Mouse (Mus musculus) hindbrain, embryonic 11.5 days (tissue): ENCODE data around the gene Adss. TPM values are rescaled to one million over a fixed set of nuclear protein-coding genes. Genes with fewer than 3 reads are reported as not detected.

Source experiments
- ATAC-seq: fragments of 200-750 bp; cut with Nextera tagmentation; 2 replicates; pipeline ENCODE4 v1.8.0; 2017; ENCODE audit warnings: mild to moderate bottlenecking, moderate TSS enrichment, moderate library complexity; ENCODE audit not compliant: low FRiP score
- DNase-seq: peaks from one replicate; pipeline ENCODE4 v3.0.0-alpha.2; 2015; ENCODE audit warnings: low spot score
- H3K27ac ChIP-seq: fragments of 300-500 bp; sonication (generic); 2 replicates; pipeline ENCODE4 v1.5.1; 2014; ENCODE audit warnings: mild to moderate bottlenecking, low read depth, low read length
- H3K27me3 ChIP-seq: fragments of 300-500 bp; sonication (generic); 2 replicates; pipeline ENCODE4 v1.6.1; 2014; ENCODE audit warnings: mild to moderate bottlenecking, low read length, moderate library complexity, mixed read lengths; ENCODE audit not compliant: control insufficient read depth, insufficient read depth
- H3K36me3 ChIP-seq: fragments of 300-500 bp; sonication (generic); 2 replicates; pipeline ENCODE4 v1.6.1; 2014; ENCODE audit warnings: mild to moderate bottlenecking, low read length, moderate library complexity, mixed read lengths; ENCODE audit not compliant: control insufficient read depth, insufficient read depth
- H3K4me1 ChIP-seq: fragments of 300-500 bp; sonication (generic); replicated peaks from 2 replicates; pipeline ENCODE4 v1.6.1; 2014; ENCODE audit warnings: low read length, mixed read lengths; ENCODE audit not compliant: control insufficient read depth, insufficient read depth
- H3K4me2 ChIP-seq: fragments of 300-500 bp; sonication (generic); replicated peaks from 2 replicates; pipeline ENCODE4 v1.6.1; 2014; ENCODE audit warnings: mild to moderate bottlenecking, low read depth, low read length
- H3K4me3 ChIP-seq: fragments of 300-500 bp; sonication (generic); 2 replicates; pipeline ENCODE4 v1.5.1; 2014; ENCODE audit warnings: low read depth, low read length
- H3K9ac ChIP-seq: fragments of 300-500 bp; sonication (generic); 2 replicates; pipeline ENCODE4 v1.6.1; 2014; ENCODE audit warnings: low read depth, low read length
- H3K9me3 ChIP-seq: fragments of 300-500 bp; sonication (generic); 2 replicates; pipeline ENCODE4 v1.6.1; 2016; ENCODE audit warnings: low read length; ENCODE audit not compliant: control insufficient read depth
- WGBS: fragments of 180-500 bp; shearing (Covaris S2); extraction: QIAGEN DNeasy Blood & Tissue Kit; methylation state at CpG from one replicate; pipeline ENCODE4 v1.1.7; 2014; 5-methylcytosine and 5-hydroxymethylcytosine counted together
- polyA plus RNA-seq: library from polyadenylated mRNA; unstranded; fragments of >200 nt; fragmentation: Nextera tagmentation; extraction: Ambion mirVana; gene quantifications from 2 replicates; pipeline ENCODE4 v1.2.1, GENCODE M21; 2014

Gene Adss
- polyA plus RNA-seq, 1 experiment from 2014 or later, result 59.0 TPM

DNA sequence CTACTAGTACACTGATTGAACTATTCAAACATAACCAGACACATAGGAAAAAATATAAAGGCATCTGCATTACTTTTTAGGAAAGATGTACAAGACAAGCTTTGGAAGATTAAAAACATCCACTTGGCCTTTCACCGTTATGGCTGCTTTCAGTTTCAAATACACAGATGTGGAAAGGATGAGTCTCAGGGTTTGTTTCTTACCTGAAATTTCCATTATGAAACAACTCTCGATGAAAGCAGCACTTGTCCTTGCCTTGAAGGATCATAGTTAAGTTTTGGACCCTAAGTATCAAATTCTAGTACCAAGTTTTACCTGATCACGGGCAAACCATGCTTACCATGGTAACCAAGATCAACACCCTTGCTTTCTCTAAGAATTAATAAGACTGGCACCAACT lies 3.5 kb downstream of the Adss start:
- H3K4me3 ChIP-seq, result no peak overlapping the region
- 89% methylated on average over 3 of the region's 3 CpGs for WGBS
- H3K4me2 ChIP-seq, result no peak overlapping the region
- H3K36me3 ChIP-seq, result no peaks in the 10 kb centered on the region
- H3K27ac ChIP-seq, result no peak overlapping the region
- ATAC-seq (no peak), DNase-seq (no peak)
- H3K27me3 ChIP-seq, result no peaks in the 10 kb centered on the region
- no peak overlapping the region for H3K9ac ChIP-seq
- peaks cover 2% of the 10 kb centered on the region; the same call in 1 of the 2 replicates for H3K9me3 ChIP-seq
- peaks cover 2% of the 10 kb centered on the region; the same call in 1 of the 2 replicates for H3K4me1 ChIP-seq

DNA sequence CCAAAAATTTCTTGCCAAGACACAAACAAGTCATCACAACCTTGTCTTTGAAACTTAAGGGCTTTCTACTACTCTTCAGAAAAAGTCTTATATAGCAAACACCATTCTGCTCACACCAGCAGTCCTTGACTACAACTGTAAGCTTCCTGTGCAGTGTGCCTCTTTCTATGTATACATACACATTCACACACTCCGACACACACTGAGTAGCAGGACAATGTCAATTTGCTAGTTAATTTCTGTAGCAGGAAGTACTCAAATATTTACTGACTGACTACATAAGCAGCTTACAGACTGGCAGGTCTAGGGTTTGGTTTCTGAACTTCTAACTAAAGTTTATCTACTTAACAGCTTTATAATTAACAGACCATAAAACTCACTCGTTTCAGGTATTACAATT lies 18.9 kb downstream of the Adss start:
- Histone ChIP-seq H3K27ac (no peak overlapping the region), H3K4me1 (no peaks in the 10 kb centered on the region), H3K36me3 (peaks cover 3% of the 10 kb centered on the region; the same call in 1 of the 2 replicates), H3K4me2 (no peak overlapping the region), H3K27me3 (no peaks in the 10 kb centered on the region), H3K9me3 (no peaks in the 10 kb centered on the region), H3K4me3 (no peak overlapping the region), H3K9ac (no peak overlapping the region)
- DNase-seq, result no peak
- ATAC-seq, result no peak
- 93% methylated on average over 2 of the region's 2 CpGs for whole genome bisulfite sequencing

GRCm38 (mm10) chr1:177768931-177769330 lies 27.4 kb downstream of the Adss start:
- H3K9ac ChIP-seq, result no peak overlapping the region
- no peaks in the 10 kb centered on the region for H3K4me1 ChIP-seq
- no peaks in the 10 kb centered on the region for H3K36me3 ChIP-seq
- ATAC-seq (no peak), DNase-seq (no peak)
- no peaks in the 10 kb centered on the region for H3K9me3 ChIP-seq
- H3K27ac ChIP-seq, result no peak overlapping the region
- H3K27me3 ChIP-seq, result no peaks in the 10 kb centered on the region
- no peak overlapping the region for H3K4me2 ChIP-seq
- H3K4me3 ChIP-seq, result no peak overlapping the region

GRCm38 (mm10) chr1:177757249-177757648 lies 39.1 kb downstream of the Adss start:
- no peaks in the 10 kb centered on the region for H3K36me3 ChIP-seq
- ATAC-seq (no peak), DNase-seq (no peak)
- no peak overlapping the region for H3K9ac ChIP-seq
- H3K4me2 ChIP-seq, result no peak overlapping the region
- H3K27me3 ChIP-seq, result no peaks in the 10 kb centered on the region
- no peaks in the 10 kb centered on the region for H3K9me3 ChIP-seq
- no peak overlapping the region for H3K4me3 ChIP-seq
- WGBS, result 80% methylated on average over 5 of the region's 5 CpGs
- H3K27ac ChIP-seq, result no peak overlapping the region
- no peaks in the 10 kb centered on the region for H3K4me1 ChIP-seq

GRCm38 (mm10) chr1:177753496-177753895 lies 42.8 kb downstream of the Adss start:
- Histone ChIP-seq H3K9ac (no peak overlapping the region), H3K4me3 (no peak overlapping the region), H3K27ac (no peak overlapping the region), H3K9me3 (peaks cover 9% of the 10 kb centered on the region), H3K4me2 (no peak overlapping the region), H3K36me3 (no peaks in the 10 kb centered on the region), H3K27me3 (no peaks in the 10 kb centered on the region), H3K4me1 (no peaks in the 10 kb centered on the region)
- DNase-seq (no peak), ATAC-seq (no peak)
- 60% methylated on average over 1 of the region's 1 CpGs for WGBS

- no peaks in the 10 kb centered on the region for H3K27me3 ChIP-seq
- DNase-seq, result no peak
- no peak overlapping the region for H3K4me3 ChIP-seq
- no peak overlapping the region for H3K27ac ChIP-seq
- H3K36me3 ChIP-seq, result no peaks in the 10 kb centered on the region
- no peak for ATAC-seq
- no peaks in the 10 kb centered on the region for H3K4me1 ChIP-seq
- no peak overlapping the region for H3K9ac ChIP-seq
- whole genome bisulfite sequencing, result 97% methylated on average over 6 of the region's 6 CpGs
- peaks cover 9% of the 10 kb centered on the region for H3K9me3 ChIP-seq
- no peak overlapping the region for H3K4me2 ChIP-seq
Observed at GRCm38 (mm10) chr1:177747869-177748540, 48.3 kb downstream of the Adss start.

GRCm38 (mm10) chr1:177744521-177745325 lies 51.6 kb downstream of the Adss start:
- ATAC-seq (no peak), DNase-seq (no peak)
- no peak overlapping the region for H3K9ac ChIP-seq
- H3K27ac ChIP-seq, result no peak overlapping the region
- H3K4me3 ChIP-seq, result no peak overlapping the region
- H3K4me2 ChIP-seq, result no peak overlapping the region
- H3K36me3 ChIP-seq, result no peaks in the 10 kb centered on the region
- no peaks in the 10 kb centered on the region for H3K9me3 ChIP-seq
- H3K4me1 ChIP-seq, result no peaks in the 10 kb centered on the region
- no peaks in the 10 kb centered on the region for H3K27me3 ChIP-seq
- 80% methylated on average over 7 of the region's 7 CpGs for WGBS

DNA sequence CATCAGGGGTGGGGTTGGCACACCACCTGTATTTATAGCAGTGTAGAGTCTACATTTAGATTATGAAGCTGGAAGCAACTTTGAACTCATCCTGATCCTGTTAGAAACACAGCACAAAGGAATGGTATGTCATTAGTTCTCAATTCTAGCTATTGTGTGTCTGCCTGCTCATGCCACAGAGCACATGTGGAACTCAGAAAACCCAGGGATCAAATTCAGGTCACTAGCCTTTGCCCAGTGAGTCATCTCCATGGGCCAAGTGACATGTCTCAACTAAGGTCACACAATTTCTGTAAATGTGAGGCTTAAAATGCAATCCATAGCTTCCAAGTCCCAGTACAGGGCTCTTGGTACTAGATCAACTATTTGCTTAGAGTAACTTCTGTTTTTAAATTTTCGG lies 54.2 kb downstream of the Adss start:
- no peaks in the 10 kb centered on the region for H3K9me3 ChIP-seq
- H3K27ac ChIP-seq, result no peak overlapping the region
- DNase-seq, result no peak
- H3K27me3 ChIP-seq, result no peaks in the 10 kb centered on the region
- H3K4me3 ChIP-seq, result no peak overlapping the region
- no peaks in the 10 kb centered on the region for H3K4me1 ChIP-seq
- H3K36me3 ChIP-seq, result no peaks in the 10 kb centered on the region
- ATAC-seq, result no peak
- 89% methylated on average over 1 of the region's 1 CpGs for WGBS
- no peak overlapping the region for H3K4me2 ChIP-seq
- H3K9ac ChIP-seq, result no peak overlapping the region

DNA sequence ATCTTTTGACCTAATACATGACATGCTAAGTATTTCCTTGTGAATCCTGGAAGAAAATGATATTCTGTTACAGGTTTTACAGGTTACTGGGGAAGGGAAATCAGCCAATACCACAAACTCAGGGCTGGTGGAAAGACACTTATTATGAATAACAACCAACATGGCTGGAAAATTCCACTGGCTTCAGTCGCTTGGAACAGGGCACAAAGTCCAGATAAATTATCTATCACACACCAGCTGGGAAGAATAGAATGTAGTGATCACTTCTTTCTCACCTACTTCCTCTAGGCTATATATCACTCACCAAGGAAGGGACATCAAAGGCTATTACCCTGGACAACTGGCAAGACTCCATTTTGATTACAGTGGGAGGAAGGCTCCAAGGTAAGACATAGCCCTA lies 55.6 kb downstream of the Adss start:
- Histone ChIP-seq H3K4me3 (no peak overlapping the region), H3K9me3 (no peaks in the 10 kb centered on the region), H3K4me1 (no peaks in the 10 kb centered on the region), H3K36me3 (no peaks in the 10 kb centered on the region), H3K27me3 (no peaks in the 10 kb centered on the region), H3K27ac (no peak overlapping the region), H3K4me2 (no peak overlapping the region), H3K9ac (no peak overlapping the region)
- no peak for ATAC-seq
- WGBS, result 74% methylated on average over 1 of the region's 1 CpGs
- no peak for DNase-seq
